Mouse (Mus musculus) MEL (cell line): ENCODE data around the gene Hcfc2. TPM values are rescaled to one million over a fixed set of nuclear protein-coding genes. Genes with fewer than 3 reads are reported as not detected.

ENCODE experiments used
- DNase-seq: peaks from one replicate; pipeline ENCODE4 v3.0.0; 2011; ENCODE audit warnings: low read depth, low spot score
- H3K27ac ChIP-seq: 2 replicates; pipeline ENCODE4 v1.5.1; 2012; ENCODE audit warnings: low read depth, mild to moderate bottlenecking, control low read depth, low read length, moderate library complexity; ENCODE audit not compliant: control insufficient read depth
- H3K27me3 ChIP-seq, 2 experiments: fragments of 150-350 bp in 1 of 2; sonication (generic) in 1 of 2; 2 replicates each; pipeline ENCODE4 v1.6.1; 2012; ENCODE audit warnings: low read length in 2 of 2, mild to moderate bottlenecking in 2 of 2, improper control_type of control experiment in 1 of 2, moderate library complexity in 1 of 2; ENCODE audit not compliant: insufficient read depth in 2 of 2, control insufficient read depth in 1 of 2
- H3K36me3 ChIP-seq, 2 experiments: 2 replicates each; pipeline ENCODE4 v1.6.1; 2012 to 2014; ENCODE audit warnings: low read length in 2 of 2, improper control_type of control experiment in 1 of 2, inconsistent platforms in 1 of 2, mild to moderate bottlenecking in 1 of 2; ENCODE audit not compliant: insufficient read depth in 2 of 2, control insufficient read depth in 1 of 2
- H3K4me1 ChIP-seq, 2 experiments: fragments of 150-350 bp in 1 of 2; sonication (generic) in 1 of 2; 2 replicates each; pipeline ENCODE4 v1.6.1; 2012; ENCODE audit warnings: low read length in 2 of 2, improper control_type of control experiment in 1 of 2, mild to moderate bottlenecking in 1 of 2; ENCODE audit not compliant: insufficient read depth in 2 of 2, control insufficient read depth in 1 of 2
- H3K4me3 ChIP-seq, 2 experiments: fragments of 150-350 bp in 1 of 2; sonication (generic) in 1 of 2; 2 replicates each; pipeline ENCODE4 v1.5.1; 2012; ENCODE audit warnings: low read depth in 2 of 2, low read length in 2 of 2, mild to moderate bottlenecking in 2 of 2, moderate library complexity in 2 of 2, control low read depth in 1 of 2, improper control_type of control experiment in 1 of 2; ENCODE audit not compliant: control insufficient read depth in 1 of 2, insufficient read depth in 1 of 2
- H3K79me2 ChIP-seq: 2 replicates; pipeline ENCODE4 v1.6.1; 2012; ENCODE audit warnings: mild to moderate bottlenecking, low read length, moderate library complexity; ENCODE audit not compliant: control insufficient read depth, poor library complexity, insufficient read depth
- H3K9ac ChIP-seq: 2 replicates; pipeline ENCODE4 v1.6.1; 2012; ENCODE audit warnings: low read depth, mild to moderate bottlenecking, control low read depth, low read length, moderate library complexity; ENCODE audit not compliant: control insufficient read depth, poor library complexity, severe bottlenecking
- H3K9me3 ChIP-seq: fragments of 150-350 bp; sonication (generic); replicated peaks from 2 replicates; pipeline ENCODE4 v1.6.1; 2012; ENCODE audit warnings: mild to moderate bottlenecking, low read length, improper control_type of control experiment, moderate library complexity; ENCODE audit not compliant: insufficient read depth
- BHLHE40 ChIP-seq: IDR thresholded peaks from 2 replicates; pipeline ENCODE4 v1.6.1; 2012; ENCODE audit warnings: low read depth, mild to moderate bottlenecking, inconsistent platforms, low read length, improper control_type of control experiment, borderline replicate concordance
- CHD1 ChIP-seq: IDR thresholded peaks from 2 replicates; pipeline ENCODE4 v1.6.1; 2012; ENCODE audit warnings: low read depth, mild to moderate bottlenecking, inconsistent platforms, low read length, improper control_type of control experiment
- CHD2 ChIP-seq: IDR thresholded peaks from 2 replicates; pipeline ENCODE4 v1.6.1; 2011; ENCODE audit warnings: low read length, improper control_type of control experiment
- E2F4 ChIP-seq: IDR thresholded peaks from 2 replicates; pipeline ENCODE4 v1.6.1; 2011; ENCODE audit warnings: low read depth, low read length, improper control_type of control experiment, borderline replicate concordance
- ELF1 ChIP-seq: IDR thresholded peaks from 2 replicates; pipeline ENCODE4 v1.6.1; 2014; ENCODE audit warnings: low read depth, mild to moderate bottlenecking, inconsistent platforms, low read length, improper control_type of control experiment, moderate library complexity
- ETS1 ChIP-seq: IDR thresholded peaks from 2 replicates; pipeline ENCODE4 v1.6.1; 2012; ENCODE audit warnings: low read depth, mild to moderate bottlenecking, inconsistent platforms, low read length, improper control_type of control experiment, moderate library complexity
- GATA1 ChIP-seq: IDR thresholded peaks from 2 replicates; pipeline ENCODE4 v1.6.1; 2011; ENCODE audit warnings: low read depth, low read length, improper control_type of control experiment
- HCFC1 ChIP-seq: IDR thresholded peaks from 2 replicates; pipeline ENCODE4 v1.6.1; 2012; ENCODE audit warnings: low read depth, mild to moderate bottlenecking, inconsistent platforms, low read length, improper control_type of control experiment, moderate library complexity
- JUND ChIP-seq: IDR thresholded peaks from 2 replicates; pipeline ENCODE4 v1.6.1; 2011; ENCODE audit warnings: low read depth, mild to moderate bottlenecking, improper control_type of control experiment, low read length
- KAT2A ChIP-seq: conservative IDR thresholded peaks from 2 replicates; pipeline ENCODE4 v1.6.1; 2012; ENCODE audit warnings: low read depth, low read length, improper control_type of control experiment, inconsistent platforms
- MAX ChIP-seq: IDR thresholded peaks from 2 replicates; pipeline ENCODE4 v1.6.1; 2011; ENCODE audit warnings: low read length, improper control_type of control experiment
- MAZ ChIP-seq: IDR thresholded peaks from 2 replicates; pipeline ENCODE4 v1.6.1; 2012; ENCODE audit warnings: low read depth, mild to moderate bottlenecking, inconsistent platforms, low read length, improper control_type of control experiment
- MEF2A ChIP-seq: IDR thresholded peaks from 2 replicates; pipeline ENCODE4 v1.6.1; 2014; ENCODE audit warnings: low read depth, mild to moderate bottlenecking, inconsistent platforms, low read length, improper control_type of control experiment; ENCODE audit not compliant: poor library complexity, insufficient replicate concordance, severe bottlenecking; ENCODE audit errors: extremely low read depth
- MXI1 ChIP-seq: IDR thresholded peaks from 2 replicates; pipeline ENCODE4 v1.6.1; 2011; ENCODE audit warnings: mild to moderate bottlenecking, low read depth, low read length, improper control_type of control experiment
- MYB ChIP-seq: IDR thresholded peaks from 2 replicates; pipeline ENCODE4 v1.6.1; 2011; ENCODE audit warnings: mild to moderate bottlenecking, low read depth, low read length, improper control_type of control experiment
- MYC ChIP-seq: IDR thresholded peaks from 2 replicates; pipeline ENCODE4 v1.6.1; 2011; ENCODE audit warnings: low read depth, mild to moderate bottlenecking, low read length, improper control_type of control experiment, moderate library complexity
- NELFE ChIP-seq: IDR thresholded peaks from 2 replicates; pipeline ENCODE4 v1.6.1; 2011; ENCODE audit warnings: low read depth, low read length, improper control_type of control experiment
- NRF1 ChIP-seq: IDR thresholded peaks from 2 replicates; pipeline ENCODE4 v1.6.1; 2014; ENCODE audit warnings: low read depth, mild to moderate bottlenecking, inconsistent platforms, low read length, improper control_type of control experiment, moderate library complexity; ENCODE audit not compliant: poor library complexity, insufficient read depth, severe bottlenecking
- POLR2A ChIP-seq, 2 experiments: IDR thresholded peaks; 2 replicates each; pipeline ENCODE4 v1.6.1; 2011 to 2012; ENCODE audit warnings: low read length in 2 of 2, mild to moderate bottlenecking in 2 of 2, control low read depth in 1 of 2, improper control_type of control experiment in 1 of 2, low read depth in 1 of 2, moderate library complexity in 1 of 2; ENCODE audit not compliant: control insufficient read depth in 1 of 2, insufficient read depth in 1 of 2, poor library complexity in 1 of 2
- POLR2AphosphoS2 ChIP-seq: IDR thresholded peaks from 2 replicates; pipeline ENCODE4 v1.6.1; 2011; ENCODE audit warnings: low read length, improper control_type of control experiment
- POLR2AphosphoS5 ChIP-seq: IDR thresholded peaks from 2 replicates; pipeline ENCODE4 v1.6.1; 2012; ENCODE audit warnings: low read depth, borderline replicate concordance, mild to moderate bottlenecking, inconsistent platforms, low read length, moderate library complexity, mixed read lengths
- RCOR1 ChIP-seq: IDR thresholded peaks from 2 replicates; pipeline ENCODE4 v1.6.1; 2012; ENCODE audit warnings: low read depth, mild to moderate bottlenecking, inconsistent platforms, low read length, improper control_type of control experiment
- SIN3A ChIP-seq: IDR thresholded peaks from 2 replicates; pipeline ENCODE4 v1.6.1; 2012; ENCODE audit warnings: low read length, improper control_type of control experiment, inconsistent platforms
- TBP ChIP-seq: IDR thresholded peaks from 2 replicates; pipeline ENCODE4 v1.8.0; 2011; ENCODE audit warnings: low read depth, low read length, improper control_type of control experiment
- TCF12 ChIP-seq: IDR thresholded peaks from 2 replicates; pipeline ENCODE4 v1.6.1; 2014; ENCODE audit warnings: low read depth, mild to moderate bottlenecking, inconsistent platforms, low read length, improper control_type of control experiment, moderate library complexity
- UBTF ChIP-seq: IDR thresholded peaks from 2 replicates; pipeline ENCODE4 v1.6.1; 2012; ENCODE audit warnings: low read depth, mild to moderate bottlenecking, inconsistent platforms, low read length, improper control_type of control experiment, moderate library complexity, borderline replicate concordance; ENCODE audit not compliant: insufficient read depth
- USF1 ChIP-seq: IDR thresholded peaks from 2 replicates; pipeline ENCODE4 v1.6.1; 2014; ENCODE audit warnings: low read depth, mild to moderate bottlenecking, inconsistent platforms, low read length, improper control_type of control experiment, moderate library complexity
- USF2 ChIP-seq, 2 experiments: IDR thresholded peaks; 2 replicates each; pipeline ENCODE4 v1.6.1; 2011 to 2012; ENCODE audit warnings: improper control_type of control experiment in 2 of 2, low read length in 2 of 2, borderline replicate concordance in 1 of 2, inconsistent platforms in 1 of 2, low read depth in 1 of 2, mild to moderate bottlenecking in 1 of 2; ENCODE audit not compliant: insufficient read depth in 1 of 2
- ZC3H11A ChIP-seq: IDR thresholded peaks from 2 replicates; pipeline ENCODE4 v1.6.1; 2012; ENCODE audit warnings: low read depth, mild to moderate bottlenecking, inconsistent platforms, low read length, improper control_type of control experiment
- ZMIZ1 ChIP-seq: IDR thresholded peaks from 2 replicates; pipeline ENCODE4 v1.6.1; 2012; ENCODE audit warnings: low read depth, mild to moderate bottlenecking, inconsistent platforms, low read length, improper control_type of control experiment, moderate library complexity
- ZNF384 ChIP-seq: IDR thresholded peaks from 2 replicates; pipeline ENCODE4 v1.6.1; 2012; ENCODE audit warnings: low read depth, mild to moderate bottlenecking, inconsistent platforms, low read length, improper control_type of control experiment
- polyA plus RNA-seq, 2 experiments: library from polyadenylated mRNA; stranded (reverse) in 1 of 2; unstranded in 1 of 2; fragments of >175 nt in 1 of 2; fragments of >200 nt in 1 of 2; gene quantifications; 2 replicates each; pipeline versions ENCODE4 v1.2.1 to v1.2.4; 2012; ENCODE audit warnings: low replicate concordance in 2 of 2, low read depth in 1 of 2; ENCODE audit not compliant: insufficient read length in 2 of 2, insufficient read depth in 1 of 2, missing spikeins in 1 of 2
- total RNA-seq: library from RNA; depleted of rRNA; stranded (reverse); fragments of 300-350 nt; gene quantifications from 2 replicates; pipeline ENCODE4 v1.2.3, GENCODE M21; 2012

Hcfc2 gene
- total and polyA plus RNA-seq, 3 experiments: 20.9 to 21.0 TPM; not detected in 1

GRCm38 (mm10) chr10:82696453-82697079 is 606 bp downstream of the Hcfc2 start (continued):
- TF ChIP-seq USF2 (IDR thresholded peaks at IDR 0.05; ENCODE audit: borderline replicate concordance in 1 of 2, insufficient read depth in 1 of 2, low read depth in 1 of 2, low read length in 2 of 2): no peak
- TF ChIP-seq MAX: no peak; the same call in 1 of the 2 replicates
- no peak for TF ChIP-seq ZC3H11A
- TF ChIP-seq SIN3A: peak; percentile 70; the same call in 1 of the 2 replicates
- peak; percentile 92 for TF ChIP-seq GATA1
- TF ChIP-seq MYB: peak; percentile 42; the same call in 1 of the 2 replicates
- TF ChIP-seq CHD2: no peak
- TF ChIP-seq MAZ: 0 out of 2 replicates have a peak, but pooled peaks have one; percentile 23
- peak; percentile 86 for TF ChIP-seq TCF12
- TF ChIP-seq KAT2A: no peak
- no peak for TF ChIP-seq BHLHE40
- TF ChIP-seq UBTF: no peak
- TF ChIP-seq JUND: peak; percentile 96

- peaks cover 2 to 39% of the 10 kb centered on the region in 2 experiments for H3K36me3 ChIP-seq
- H3K27ac ChIP-seq: peak overlapping the region; percentile 98
- DNase-seq: peak; percentile 96
- H3K4me1 ChIP-seq: peaks cover 12 to 37% of the 10 kb centered on the region in 2 experiments
- H3K4me3 ChIP-seq: peak overlapping the region in 1 of 2 experiments; percentile 42; a peak in 3 of 4 replicates
- peak overlapping the region; percentile 81 for H3K9ac ChIP-seq
- peaks cover 11% of the 10 kb centered on the region for H3K79me2 ChIP-seq
- no peaks in the 10 kb centered on the region for H3K27me3 ChIP-seq
- H3K9me3 ChIP-seq: no peaks in the 10 kb centered on the region
- TF ChIP-seq NRF1: no peak
- peak; percentile 47; the same call in 1 of the 2 replicates for TF ChIP-seq ZMIZ1
- peak; percentile 64 for TF ChIP-seq TCF12
- TF ChIP-seq ETS1: peak; percentile 84
- no peak; the same call in 1 of the 2 replicates for TF ChIP-seq CHD1
- peak; percentile 70 for TF ChIP-seq ELF1
- no peak for TF ChIP-seq E2F4
- TF ChIP-seq NELFE: peak; percentile 38; the same call in 1 of the 2 replicates
- TF ChIP-seq POLR2AphosphoS2: no peak
- peak; percentile 63 for TF ChIP-seq HCFC1
- TF ChIP-seq UBTF: no peak
- peak; percentile 63 for TF ChIP-seq MXI1
- TF ChIP-seq USF1: peak; percentile 45; the same call in 1 of the 2 replicates
- no peak for TF ChIP-seq POLR2AphosphoS5
- peak; percentile 41 for TF ChIP-seq ZNF384
- no peak for TF ChIP-seq MYB
- peak; percentile 62; the same call in 1 of the 2 replicates for TF ChIP-seq RCOR1
- TF ChIP-seq MAX: 0 out of 2 replicates have a peak, but pooled peaks have one; percentile 36
- TF ChIP-seq MEF2A: no peak
- peak in 1 of 2 experiments; percentile 61; a peak in 2 of 4 replicates for TF ChIP-seq POLR2A (IDR thresholded peaks at IDR 0.05; ENCODE audit: control insufficient read depth in 1 of 2, insufficient read depth in 1 of 2, low read depth in 1 of 2, low read length in 2 of 2, poor library complexity in 1 of 2)
- TF ChIP-seq JUND: 0 out of 2 replicates have a peak, but pooled peaks have one; percentile 69
- TF ChIP-seq MYC: peak; percentile 67; the same call in 1 of the 2 replicates
- peak; percentile 83 for TF ChIP-seq TBP
- peak; percentile 47; the same call in 1 of the 2 replicates for TF ChIP-seq BHLHE40
- peak; percentile 20; the same call in 1 of the 2 replicates for TF ChIP-seq GATA1
- TF ChIP-seq MAZ: no peak
Observed at GRCm38 (mm10) chr10:82697305-82697898, 1.4 kb downstream of the Hcfc2 start.
